Mouse (Mus musculus) lung, postnatal 36 days (tissue): ENCODE data around the gene Gm3415.

Source experiments
- DNase-seq: peaks from one replicate; pipeline ENCODE4 v3.0.0; 2022; ENCODE audit warnings: mixed read lengths

Gm3415 gene

DNA sequence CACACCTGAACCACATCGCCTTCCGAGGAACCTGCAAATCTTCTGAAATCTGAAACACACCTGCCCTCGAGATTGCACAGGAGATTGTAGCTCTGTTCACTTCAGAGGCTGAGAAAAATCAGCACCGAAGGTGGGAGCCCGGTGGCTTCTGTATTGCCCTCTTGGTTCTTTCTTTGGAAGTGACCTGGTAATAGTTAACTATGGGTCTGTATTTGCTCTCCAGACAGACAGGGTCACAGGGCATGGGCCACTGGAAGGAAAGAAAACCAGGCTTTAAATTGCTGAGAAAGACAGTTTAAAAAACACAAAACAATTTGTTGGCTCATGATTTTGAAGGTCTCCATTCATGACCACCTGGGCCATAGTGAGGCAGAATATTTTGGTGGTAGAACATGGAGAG, 44.0 kb downstream of the Gm3415 start:
- DNase-seq: no peak

DNA sequence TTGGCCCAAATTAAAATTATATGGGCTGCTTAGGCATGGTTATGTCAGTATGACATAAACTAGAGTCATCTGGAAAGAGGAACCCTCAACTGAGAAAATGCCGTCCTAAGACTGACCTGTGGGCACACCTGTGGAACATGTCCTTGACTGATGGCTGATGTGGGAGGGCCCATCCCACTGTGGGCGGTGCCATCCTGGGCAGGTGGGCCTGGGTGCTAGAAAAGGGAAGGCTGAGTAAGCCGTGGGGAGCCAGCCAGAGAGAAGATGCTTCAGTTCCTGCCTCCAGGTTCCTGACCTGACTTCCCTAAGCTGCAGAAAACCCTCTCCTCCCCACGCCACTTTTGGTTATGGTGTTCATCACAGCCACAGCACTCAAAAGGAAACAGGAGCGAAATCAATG, 50.3 kb downstream of the Gm3415 start:
- no peak for DNase-seq

DNA sequence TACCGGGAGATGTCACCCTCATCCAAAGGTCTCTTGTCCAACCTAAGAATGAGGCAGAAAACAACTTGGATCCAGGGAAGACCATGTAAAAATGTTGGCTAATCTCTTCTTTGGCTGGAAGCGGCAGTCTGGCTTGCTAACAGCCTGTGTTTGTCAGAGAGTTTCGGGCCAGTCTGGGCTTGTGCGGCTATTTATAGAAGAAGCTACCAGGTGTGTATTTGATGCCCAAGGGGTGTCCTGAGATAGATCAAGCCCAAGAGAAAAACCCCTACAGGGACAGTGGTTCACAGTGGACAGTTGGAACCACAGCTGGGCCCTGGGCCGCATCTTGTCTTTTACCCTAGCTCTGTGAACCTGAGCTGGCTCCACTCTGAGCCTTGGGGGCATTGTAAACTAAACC, 51.0 kb downstream of the Gm3415 start:
- DNase-seq: no peak

DNA sequence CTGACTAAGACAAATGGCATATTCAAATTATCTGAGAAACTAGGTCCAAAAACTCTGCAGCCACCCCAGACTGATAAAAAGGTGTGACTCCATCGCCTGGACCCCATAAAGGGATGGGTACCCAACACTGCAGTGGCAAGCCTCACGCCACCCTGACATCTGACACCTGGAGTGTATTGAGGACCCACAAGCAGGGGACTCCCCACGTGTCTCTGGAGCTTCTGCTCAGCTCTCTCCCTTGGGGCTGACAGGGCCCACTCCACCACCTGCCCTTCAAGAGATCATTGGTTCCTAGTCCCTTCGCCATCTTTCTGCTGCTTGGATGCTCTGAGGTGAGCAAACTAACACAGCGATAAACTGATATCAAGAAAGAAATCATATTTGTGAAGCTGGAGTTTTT, 51.9 kb downstream of the Gm3415 start:
- no peak for DNase-seq
